Mouse (Mus musculus) G1E (cell line): Measurements from ENCODE around the gene Ank. TPM values are rescaled to one million over a fixed set of nuclear protein-coding genes. Genes with fewer than 3 reads are reported as not detected.

ENCODE experiments used
- ATAC-seq: 2 replicates; pipeline ENCODE4 v1.8.0; 2016; ENCODE audit warnings: mild to moderate bottlenecking; ENCODE audit not compliant: insufficient number of reproducible peaks, poor library complexity, low FRiP score, severe bottlenecking; ENCODE audit errors: extremely low read depth
- DNase-seq: peaks from one replicate; pipeline ENCODE4 v3.0.0; 2012; ENCODE audit warnings: low spot score
- H3K27me3 ChIP-seq: 2 replicates; pipeline ENCODE4 v1.6.1; 2012; ENCODE audit warnings: mild to moderate bottlenecking, low read length, inconsistent platforms; ENCODE audit not compliant: insufficient read depth
- H3K36me3 ChIP-seq: replicated peaks from 2 replicates; pipeline ENCODE3; 2012; ENCODE audit warnings: mild to moderate bottlenecking, inconsistent platforms
- H3K4me1 ChIP-seq: 2 replicates; pipeline ENCODE4 v1.6.1; 2012; ENCODE audit warnings: low read depth, low read length, inconsistent platforms, mixed read lengths; ENCODE audit not compliant: insufficient read depth
- H3K4me3 ChIP-seq: 2 replicates; pipeline ENCODE4 v1.5.1; 2012; ENCODE audit warnings: low read depth, mild to moderate bottlenecking, inconsistent platforms, low read length, moderate library complexity, mixed read lengths
- H3K9me3 ChIP-seq: replicated peaks from 2 replicates; pipeline ENCODE4 v1.6.1; 2012; ENCODE audit warnings: inconsistent platforms
- CTCF ChIP-seq: IDR thresholded peaks from 2 replicates; pipeline ENCODE4 v1.5.1; 2012; ENCODE audit warnings: low read depth, low read length, inconsistent platforms, mixed read lengths
- GATA1 ChIP-seq: IDR thresholded peaks from 2 replicates; pipeline ENCODE4 v1.6.1; 2012; ENCODE audit warnings: borderline replicate concordance, low read length, inconsistent platforms, mixed read lengths
- GATA2 ChIP-seq: IDR thresholded peaks from 2 replicates; pipeline ENCODE4 v1.6.1; 2012; ENCODE audit warnings: low read depth, low read length, inconsistent platforms, borderline replicate concordance
- POLR2AphosphoS5 ChIP-seq: IDR thresholded peaks from 2 replicates; pipeline ENCODE4 v1.6.1; 2012; ENCODE audit warnings: low read depth, low read length, inconsistent platforms; ENCODE audit not compliant: insufficient replicate concordance
- TAL1 ChIP-seq: conservative IDR thresholded peaks from 2 replicates; pipeline ENCODE4 v1.6.1; 2012; ENCODE audit warnings: low read depth, low read length, inconsistent platforms, mixed read lengths
- polyA plus RNA-seq: library from polyadenylated mRNA; stranded (reverse); fragments of >175 nt; gene quantifications from 2 replicates; pipeline ENCODE4 v1.2.3, GENCODE M21; 2012
- total RNA-seq, 2 experiments: library from RNA; stranded (forward) in 1 of 2; stranded (reverse) in 1 of 2; fragments of 200-1000 nt in 1 of 2; fragments of >200 nt in 1 of 2; fragmentation: Nextera tagmentation in 1 of 2; gene quantifications; 2 replicates each; pipeline ENCODE4 v1.2.3; 2014 to 2017

Gene Ank
- 145 and 154 TPM in 2 replicates for total RNA-seq (2014; fragmentation: Nextera tagmentation)
- 38.2 and 39.2 TPM in 2 replicates for total RNA-seq (2017)
- 28.0 and 37.0 TPM in 2 replicates for polyA plus RNA-seq

DNA sequence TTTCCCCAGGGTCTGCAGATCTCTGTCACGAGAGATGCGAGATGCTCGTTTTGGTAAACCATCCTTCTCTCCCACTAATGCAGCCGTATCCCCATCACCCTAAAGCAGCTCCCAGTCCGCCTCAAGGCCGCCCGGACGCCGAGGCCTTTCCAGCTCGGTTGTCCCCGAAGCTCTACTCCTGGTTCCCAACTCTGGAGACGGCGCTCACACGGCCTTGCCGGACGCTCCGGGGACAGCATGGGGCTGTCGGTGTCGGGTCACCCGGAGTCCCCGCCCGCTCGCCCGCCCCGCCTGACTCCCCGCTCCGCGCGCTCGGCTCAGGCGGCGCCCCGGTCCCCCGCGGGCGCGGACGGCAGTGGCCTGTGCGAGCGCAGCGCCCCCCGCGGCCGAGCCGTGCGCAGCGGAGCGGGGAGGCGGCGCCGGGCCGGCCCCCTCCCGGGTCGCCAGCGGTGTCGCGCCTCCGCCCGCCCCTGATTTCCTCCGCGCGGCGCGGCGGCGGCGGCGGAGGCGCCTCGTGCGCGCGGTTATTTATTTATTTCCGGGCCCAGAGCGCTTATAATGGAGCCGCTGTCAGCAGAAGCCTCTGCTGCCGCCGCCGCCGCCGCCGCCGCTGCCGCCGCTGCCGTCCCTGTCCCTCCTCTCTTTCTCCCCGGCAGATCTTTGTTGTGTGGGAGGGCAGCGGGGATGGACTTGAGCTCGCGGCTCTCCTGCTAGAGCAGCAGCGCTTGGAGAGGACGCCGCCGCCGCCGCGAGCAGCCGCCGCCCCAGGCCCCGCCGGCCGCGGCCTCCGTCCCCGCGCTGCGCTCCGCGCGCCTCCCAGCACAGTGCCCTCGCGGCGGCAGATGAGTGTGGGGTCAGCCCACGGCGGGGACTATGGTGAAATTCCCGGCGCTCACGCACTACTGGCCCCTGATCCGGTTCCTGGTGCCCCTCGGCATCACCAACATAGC lies at the start of gene Ank:
Gene Ank, plus strand, starts transcription at position 547 of the 950 bp plus-strand sequence.
- no peaks in the 10 kb centered on the region for H3K9me3 ChIP-seq
- peak within 1 kb of the TSS; percentile 94 for H3K4me3 ChIP-seq
- DNase-seq: peak; percentile 73
- no peak for ATAC-seq
- 0 out of 2 replicates have a peak, but pooled peaks cover 2% of the 10 kb centered on the region for H3K27me3 ChIP-seq
- peaks cover 10% of the 10 kb centered on the region for H3K36me3 ChIP-seq
- peaks cover 42% of the 10 kb centered on the region for H3K4me1 ChIP-seq
- TF ChIP-seq TAL1 (no peak), GATA2 (no peak), GATA1 (no peak), CTCF (no peak), POLR2AphosphoS5 (no peak)

DNA sequence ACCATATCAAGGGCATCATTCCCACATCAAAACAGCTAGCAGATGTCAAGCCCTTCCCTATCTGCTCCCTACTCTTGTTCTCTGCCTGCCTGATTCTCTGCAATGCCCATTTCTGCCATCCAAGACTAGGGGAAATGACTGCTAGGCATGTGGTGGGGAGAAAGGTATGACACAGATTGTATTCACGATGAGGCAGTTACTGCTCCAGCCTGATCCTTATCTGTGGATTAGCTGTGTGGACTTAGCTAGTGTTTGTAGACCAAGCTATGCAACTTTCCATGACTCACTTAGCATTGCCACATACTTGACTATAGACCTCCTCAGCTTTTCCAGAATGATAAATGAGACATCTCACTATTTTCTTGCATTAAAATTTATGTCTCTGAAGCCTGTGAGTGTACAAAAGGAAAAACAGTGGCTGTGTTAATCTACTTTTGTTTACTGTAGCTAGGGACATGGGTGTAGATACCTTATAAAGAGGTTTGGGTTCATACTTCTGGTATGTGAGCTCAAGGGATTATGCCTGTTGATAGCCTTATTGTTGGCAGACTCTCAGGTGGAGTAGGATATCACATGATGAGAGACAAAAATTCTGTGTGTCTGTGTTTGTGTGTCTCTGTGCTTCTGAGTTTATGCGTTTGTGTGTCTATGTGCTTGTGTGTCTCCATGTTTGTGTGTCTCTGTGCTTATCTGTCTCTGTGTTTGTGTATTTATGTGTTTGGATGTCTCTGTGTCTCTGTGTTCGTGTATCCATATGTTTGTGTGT lies 47.7 kb upstream of the Ank start:
- ATAC-seq: no peak

DNA sequence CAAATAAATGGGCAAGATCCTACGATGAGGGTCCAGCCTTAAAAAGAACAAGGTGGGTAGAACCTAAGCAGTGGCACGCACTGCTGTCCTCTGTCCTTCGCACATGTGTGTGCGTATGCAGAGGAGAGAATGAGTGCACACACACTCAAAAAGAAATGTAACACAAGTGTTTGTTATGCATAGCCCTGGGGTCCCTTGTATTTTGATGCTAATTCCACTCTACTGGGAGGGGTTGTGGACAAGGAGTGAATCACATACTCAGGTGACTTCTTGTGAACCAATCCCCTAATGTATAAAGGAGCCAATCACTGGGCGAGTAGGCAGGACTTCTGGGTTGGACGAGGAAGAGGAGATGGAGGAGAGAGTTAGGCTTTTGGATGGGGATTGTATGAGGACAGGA lies 44.9 kb upstream of the Ank start:
- H3K9me3 ChIP-seq: no peaks in the 10 kb centered on the region
- H3K36me3 ChIP-seq: no peaks in the 10 kb centered on the region
- H3K4me3 ChIP-seq: no peak overlapping the region
- peaks cover 19% of the 10 kb centered on the region for H3K27me3 ChIP-seq
- ATAC-seq (no peak), DNase-seq (no peak)
- TF ChIP-seq GATA2 (no peak), POLR2AphosphoS5 (no peak), CTCF (no peak)
- H3K4me1 ChIP-seq: no peaks in the 10 kb centered on the region

More for the DNA sequence above, 47.7 kb upstream of the Ank start:
- Histone ChIP-seq H3K27me3 (peaks cover 23% of the 10 kb centered on the region), H3K4me1 (no peaks in the 10 kb centered on the region), H3K36me3 (no peaks in the 10 kb centered on the region), H3K4me3 (no peak overlapping the region), H3K9me3 (no peaks in the 10 kb centered on the region)
- DNase-seq: no peak
- TF ChIP-seq TAL1: no peak
- TF ChIP-seq CTCF: no peak
- no peak for TF ChIP-seq POLR2AphosphoS5
- no peak for TF ChIP-seq GATA2
- TF ChIP-seq GATA1: no peak

DNA sequence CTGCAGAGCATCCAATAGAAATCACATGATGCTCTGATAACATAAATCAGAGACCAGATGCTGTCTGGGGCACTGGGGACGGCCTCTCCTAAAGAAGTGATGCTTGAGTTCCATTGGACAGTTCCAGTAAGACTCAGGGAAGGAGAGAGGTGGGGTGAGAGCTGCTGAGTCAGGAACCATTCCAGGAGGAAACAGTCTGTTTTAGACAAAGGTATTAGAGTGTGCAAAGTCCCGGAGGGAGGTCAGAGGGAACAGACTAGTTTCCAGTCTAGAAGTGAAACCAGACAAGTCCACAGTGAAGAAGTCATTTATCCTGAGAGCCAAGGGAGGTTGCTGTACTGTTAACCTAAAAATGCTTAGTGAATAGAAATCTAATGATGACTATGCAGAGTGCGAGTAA lies 38.9 kb upstream of the Ank start:
- H3K9me3 ChIP-seq: no peaks in the 10 kb centered on the region
- ATAC-seq: no peak
- H3K4me3 ChIP-seq: no peak overlapping the region
- H3K4me1 ChIP-seq: no peaks in the 10 kb centered on the region
- H3K27me3 ChIP-seq: peaks cover 9% of the 10 kb centered on the region
- no peak for TF ChIP-seq CTCF
- TF ChIP-seq GATA1: no peak
- TF ChIP-seq TAL1: no peak
- TF ChIP-seq GATA2: no peak
- TF ChIP-seq POLR2AphosphoS5: no peak
- no peaks in the 10 kb centered on the region for H3K36me3 ChIP-seq
- no peak for DNase-seq

DNA sequence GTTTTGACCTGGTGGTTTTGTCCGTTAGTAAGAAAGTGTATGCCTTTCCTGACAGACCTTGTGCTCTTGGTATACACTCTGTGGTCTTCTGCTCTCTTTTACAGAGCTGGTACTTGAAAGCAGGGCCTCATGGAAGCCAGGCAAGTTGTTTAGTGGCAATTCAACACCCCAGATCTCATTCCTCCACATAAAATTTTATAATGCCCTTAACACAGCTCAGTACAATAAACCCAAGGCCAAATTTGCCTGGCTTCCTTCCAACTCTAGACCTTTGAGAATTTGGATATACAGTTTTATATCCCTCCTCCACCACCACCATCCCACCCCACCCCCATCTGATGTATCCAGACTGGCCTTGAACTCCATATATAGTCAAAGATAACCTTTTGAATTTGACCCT lies 36.2 kb upstream of the Ank start:
- Histone ChIP-seq H3K9me3 (no peaks in the 10 kb centered on the region), H3K4me1 (no peaks in the 10 kb centered on the region), H3K27me3 (no peaks in the 10 kb centered on the region), H3K36me3 (no peaks in the 10 kb centered on the region), H3K4me3 (no peak overlapping the region)
- no peak for TF ChIP-seq GATA2
- no peak for TF ChIP-seq TAL1
- TF ChIP-seq GATA1: no peak
- TF ChIP-seq CTCF: no peak
- TF ChIP-seq POLR2AphosphoS5: no peak
- DNase-seq (no peak), ATAC-seq (no peak)

DNA sequence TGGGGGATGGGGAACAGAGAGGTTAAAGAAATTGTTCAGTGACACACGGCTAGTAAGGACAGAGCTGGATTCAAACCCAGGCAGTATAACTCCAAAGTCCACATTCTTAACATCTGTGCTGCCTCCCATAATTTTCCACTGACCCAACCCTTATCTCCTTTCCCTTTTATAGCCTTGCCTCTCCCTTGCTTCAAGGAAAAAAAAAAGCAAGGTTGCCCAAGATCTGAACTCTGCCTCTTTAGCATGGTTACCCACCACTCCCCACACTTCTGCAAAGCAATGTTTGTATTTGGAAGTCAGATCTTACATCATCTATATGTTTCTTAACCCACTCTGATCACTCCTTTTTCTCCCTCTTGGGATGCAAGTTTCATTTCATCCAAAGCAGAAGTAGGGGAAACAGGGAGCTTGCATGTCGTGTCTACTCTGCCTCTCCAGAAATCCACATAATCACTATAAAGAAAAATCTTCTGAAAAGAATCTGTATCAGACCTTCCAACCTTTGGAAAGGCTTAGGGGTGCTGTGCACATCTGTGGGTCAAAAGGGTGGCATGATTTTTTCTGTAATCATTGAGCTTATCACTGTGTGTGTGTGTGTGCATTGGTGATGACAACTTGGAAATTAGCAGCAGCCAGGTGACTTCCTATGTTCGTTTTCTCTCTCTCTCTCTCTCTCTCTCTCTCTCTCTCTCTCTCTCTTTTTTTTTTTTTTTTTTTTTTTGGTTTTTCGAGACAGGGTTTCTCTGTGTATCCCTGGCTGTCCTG lies 33.4 kb upstream of the Ank start:
- Histone ChIP-seq H3K4me3 (no peak overlapping the region), H3K4me1 (no peaks in the 10 kb centered on the region), H3K36me3 (no peaks in the 10 kb centered on the region), H3K27me3 (0 out of 2 replicates have a peak, but pooled peaks cover 5% of the 10 kb centered on the region), H3K9me3 (no peaks in the 10 kb centered on the region)
- TF ChIP-seq POLR2AphosphoS5 (no peak), CTCF (no peak), GATA2 (no peak), GATA1 (no peak)
- ATAC-seq (no peak), DNase-seq (no peak)
